In genomic region chr6:66965203-66965602, GRCm38 (mm10) we compare ENCODE assay signal across 17 mouse cellular contexts.
"Had no signal": no experiment of that assay in that cellular context is flagged by ENCODE, and none has a peak within 500 bp of the region (broad histone marks: within the 10 kb centered on the region; RNA-seq: fewer than 3 reads in every experiment).

No protein-coding gene starts in this region.

- H3K4me3 ChIP-seq: liver, embryonic 13.5 days; liver, embryonic 15.5 days; midbrain, embryonic 10.5 days; midbrain, embryonic 12.5 days; myocyte; neural tube, embryonic 13.5 days; neural tube, embryonic 15.5 days had no signal

- H3K9me3 ChIP-seq: liver, embryonic 13.5 days; liver, embryonic 15.5 days; midbrain, embryonic 10.5 days; midbrain, embryonic 12.5 days; neural tube, embryonic 13.5 days; neural tube, embryonic 15.5 days had no signal

- H3K4me2 ChIP-seq: liver, embryonic 13.5 days; liver, embryonic 15.5 days; midbrain, embryonic 12.5 days; neural tube, embryonic 13.5 days; neural tube, embryonic 15.5 days had no signal

- ATAC-seq: liver, postnatal 0 days had no signal

- H3K9ac ChIP-seq: liver, embryonic 13.5 days; liver, embryonic 15.5 days; liver, postnatal 0 days; midbrain, embryonic 12.5 days; neural tube, embryonic 13.5 days; neural tube, embryonic 15.5 days had no signal

- H3K36me3 ChIP-seq: liver, embryonic 13.5 days; liver, embryonic 15.5 days; midbrain, embryonic 10.5 days; midbrain, embryonic 12.5 days; neural tube, embryonic 13.5 days; neural tube, embryonic 15.5 days had no signal

- H3K27ac ChIP-seq: liver, embryonic 15.5 days; midbrain, embryonic 12.5 days; neural tube, embryonic 13.5 days; neural tube, embryonic 15.5 days had no signal

- DNase-seq: liver, embryonic 13.5 days; liver, postnatal 0 days; midbrain, embryonic 14.5 days; retina, postnatal 1 day; right cerebral cortex, adult 18-20 months; right cerebral cortex, postnatal 25 days; right cerebral cortex, postnatal 4 days; spleen, adult 18-20 months; thymus, adult 18-20 months; thymus, postnatal 14 days; thymus, postnatal 36 days had no signal

- H3K27me3 ChIP-seq: liver, embryonic 13.5 days; liver, embryonic 15.5 days; neural tube, embryonic 13.5 days; neural tube, embryonic 15.5 days had no signal
